Mouse (Mus musculus): ENCODE results near the gene Ccdc177. TPM values are rescaled to one million over a fixed set of nuclear protein-coding genes. Genes with fewer than 3 reads are reported as not detected.

Gene Ccdc177
- total RNA-seq, 2 experiments from 2014 or later = not detected

DNA sequence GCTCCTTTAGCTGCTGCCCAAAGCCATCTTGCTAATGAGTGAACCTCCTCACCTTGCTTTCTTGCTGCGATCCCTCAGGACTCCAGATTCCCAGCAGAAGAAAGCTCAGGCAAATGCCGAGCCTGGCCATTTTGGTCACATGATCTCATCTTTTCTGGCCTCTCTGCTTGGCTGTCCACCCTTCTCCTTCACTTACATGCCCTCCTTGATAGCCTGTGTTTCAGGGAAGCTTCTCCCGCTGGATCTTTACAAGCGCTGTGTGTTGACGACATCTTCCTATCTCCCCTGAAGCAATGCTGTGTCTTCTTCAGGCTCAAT is 23.2 kb downstream of the Ccdc177 start:
- DNase-seq (ENCODE audit: low spot score) = no peak

DNA sequence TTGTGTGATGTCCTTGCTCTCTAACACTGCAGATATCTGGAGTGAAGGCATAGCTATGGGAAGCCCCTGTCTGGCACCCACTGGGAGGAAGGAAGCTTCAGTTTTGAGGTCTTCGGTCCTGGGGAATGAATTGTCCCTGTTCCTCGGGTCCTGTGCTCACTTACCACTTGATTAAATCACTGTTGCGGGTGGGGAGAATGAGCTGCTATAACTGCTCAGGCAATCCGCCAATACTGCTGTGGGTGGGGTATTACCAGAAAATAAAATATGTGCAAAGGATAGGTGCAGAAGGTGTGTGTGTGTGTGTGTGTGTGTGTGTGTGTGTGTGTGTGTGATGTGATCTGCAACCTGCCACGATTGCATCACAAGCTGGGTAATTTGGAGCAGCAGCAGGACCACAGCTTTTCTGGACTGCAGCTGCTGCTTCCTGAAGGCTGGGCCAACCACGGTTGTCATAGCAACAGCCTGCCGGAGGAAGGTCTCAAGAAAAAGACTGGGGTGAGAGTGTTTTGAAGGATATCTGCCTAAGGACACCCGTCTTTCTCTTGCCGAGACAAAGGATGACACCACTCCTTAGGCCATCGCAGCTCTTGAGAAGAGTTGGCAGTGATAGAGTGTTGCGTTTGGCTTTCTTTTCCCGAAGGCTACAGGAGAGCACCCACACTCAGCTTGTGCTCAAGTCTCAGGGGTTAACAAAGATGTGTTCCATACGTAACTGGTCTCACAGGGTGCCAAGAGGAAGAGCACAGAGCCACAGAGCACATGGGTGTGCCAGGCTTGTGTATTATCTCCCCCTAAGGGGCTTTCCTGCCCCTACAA is 23.8 kb downstream of the Ccdc177 start:
- no peak for DNase-seq (ENCODE audit: low spot score)

DNA sequence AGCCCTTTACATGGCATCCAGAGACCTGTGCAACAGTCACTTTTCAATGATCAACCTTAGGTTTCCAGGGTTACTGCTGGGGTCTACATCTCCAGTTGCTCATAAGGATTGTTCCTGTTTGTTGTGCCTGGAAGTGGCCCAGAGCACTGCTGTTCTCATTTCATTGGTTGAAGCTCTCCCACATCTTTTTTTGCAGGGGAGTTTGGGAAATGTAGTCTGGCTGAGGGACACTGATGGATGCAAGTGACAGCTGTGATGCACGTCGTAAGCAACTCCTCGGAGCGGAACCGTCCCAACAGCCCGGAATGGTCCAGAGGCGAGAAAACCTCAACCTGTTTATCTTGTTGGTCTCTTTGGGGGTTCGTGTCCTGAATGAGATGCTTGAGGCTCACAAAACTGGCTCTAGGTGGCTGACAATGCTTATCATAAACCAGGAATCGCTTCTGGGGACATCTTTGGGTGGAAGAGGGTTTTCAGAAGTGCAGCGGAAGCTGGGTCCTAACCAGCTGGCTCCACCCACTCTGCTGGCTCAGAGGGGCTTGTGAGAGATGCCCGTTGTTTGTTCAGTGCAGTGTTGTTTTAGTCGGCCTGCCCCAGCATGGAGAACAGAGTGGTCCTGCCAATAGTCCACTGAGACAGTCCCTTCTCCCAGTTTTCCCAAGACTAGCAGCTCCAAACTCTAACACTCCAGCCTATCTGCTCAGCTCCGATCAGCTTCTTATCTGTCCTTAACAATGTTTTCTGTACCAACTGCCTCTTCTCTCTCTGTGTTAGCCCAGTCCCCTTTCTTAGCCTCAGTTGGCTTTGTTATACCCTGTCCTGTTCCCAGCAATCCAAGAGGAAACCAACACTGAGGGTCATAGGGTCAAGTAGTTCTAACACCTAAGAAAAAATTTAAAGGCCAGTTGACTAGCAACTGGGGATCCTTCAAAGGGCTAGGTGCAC is 25.7 kb downstream of the Ccdc177 start:
- DNase-seq (ENCODE audit: low spot score) = no peak

GRCm38 (mm10) chr12:80730567-80730966 is 29.9 kb downstream of the Ccdc177 start:
- DNase-seq (ENCODE audit: low spot score) = peak; percentile 20

DNA sequence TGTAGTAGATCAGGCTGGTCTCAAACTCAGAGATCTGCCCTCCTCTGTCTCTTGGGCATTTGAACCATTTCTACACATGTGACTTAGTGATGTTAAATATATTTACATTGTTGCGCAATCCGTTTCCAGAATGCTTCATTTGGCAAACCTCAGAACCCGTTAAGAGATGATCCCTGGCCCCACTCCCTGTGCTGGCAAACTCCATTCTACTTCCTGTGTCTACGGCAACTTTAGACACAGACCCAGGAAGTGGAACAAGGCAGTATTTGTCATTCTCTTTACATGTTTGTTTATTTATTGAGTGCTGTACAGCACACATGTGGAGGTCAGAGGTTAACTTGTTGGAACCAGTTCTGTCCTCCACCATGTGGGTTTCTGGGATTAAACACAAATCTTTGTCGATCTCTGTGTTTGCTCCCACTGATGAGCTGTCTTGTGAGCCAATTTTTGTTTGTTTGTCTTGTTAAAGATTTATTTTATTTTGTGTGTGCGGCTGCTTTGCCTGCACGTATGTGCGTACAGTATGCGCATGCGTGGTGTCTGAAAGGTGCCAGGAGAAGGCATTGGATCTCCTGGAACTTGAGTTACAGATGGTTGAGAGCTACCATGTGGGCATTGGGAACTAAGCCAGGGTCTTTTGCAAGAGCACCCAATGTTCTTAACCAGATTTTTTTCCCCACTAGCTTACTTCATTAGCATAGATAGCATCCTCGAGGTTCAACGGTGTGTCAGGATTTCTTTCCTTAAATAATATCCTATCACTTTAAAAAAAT is 30.5 kb downstream of the Ccdc177 start:
- no peak for DNase-seq (ENCODE audit: low spot score)

DNA sequence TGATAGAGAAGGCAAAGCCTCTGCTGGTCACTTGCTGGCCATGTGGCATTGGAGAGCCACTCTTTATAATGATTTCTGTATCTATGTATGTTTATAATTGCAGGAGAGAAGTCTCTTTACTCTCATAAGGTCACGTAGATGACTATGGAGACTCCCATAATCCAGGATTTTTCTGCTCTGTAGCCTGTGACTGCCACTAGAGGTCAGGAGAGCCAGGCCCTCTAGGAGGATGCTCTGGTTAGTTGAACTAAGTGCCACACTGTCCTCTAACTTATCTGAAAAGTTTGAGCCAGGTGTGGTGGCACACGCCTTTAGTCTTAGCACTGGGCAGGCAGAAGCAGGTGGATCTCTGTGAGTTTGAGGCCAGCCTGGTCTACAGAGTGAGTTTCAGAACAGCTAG is 31.7 kb downstream of the Ccdc177 start:
- DNase-seq (ENCODE audit: low spot score) = no peak

- no peak for DNase-seq (ENCODE audit: low spot score)
Observed at GRCm38 (mm10) chr12:80728207-80728606, 32.3 kb downstream of the Ccdc177 start.

DNA sequence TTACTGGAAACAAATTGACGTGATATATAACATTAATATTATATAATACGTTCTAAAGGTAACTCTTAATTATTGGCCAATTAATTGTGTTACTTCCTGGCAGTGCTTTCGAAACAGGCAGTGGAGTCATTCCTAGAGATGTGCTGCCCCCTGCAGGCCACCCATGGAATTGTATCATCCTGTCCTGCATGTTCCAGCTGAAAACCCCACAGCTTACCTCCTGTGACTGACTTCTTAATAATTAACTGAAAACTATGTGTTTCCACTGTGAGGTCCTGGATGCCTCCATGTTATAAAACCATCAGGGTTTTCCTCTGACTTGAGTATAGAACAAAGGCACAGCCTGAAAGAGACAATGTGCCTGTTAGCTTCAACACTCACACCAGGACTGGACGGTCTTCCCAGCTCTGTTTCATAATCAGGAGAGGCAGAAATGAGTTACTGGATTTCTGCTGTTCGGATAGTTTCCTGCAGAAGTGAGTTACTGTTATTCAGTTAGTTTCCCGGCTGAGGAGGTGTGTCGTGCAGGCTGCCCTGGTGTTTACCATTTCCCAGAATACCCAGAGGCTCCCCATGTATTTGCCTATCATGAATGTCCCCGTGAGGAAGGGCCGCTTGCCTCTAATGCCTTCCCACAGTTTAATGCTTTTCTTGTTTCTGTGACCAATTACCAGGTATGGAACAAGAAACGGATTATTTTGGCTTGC is 35.5 kb downstream of the Ccdc177 start:
- DNase-seq (ENCODE audit: low spot score) = peak; percentile 73

DNA sequence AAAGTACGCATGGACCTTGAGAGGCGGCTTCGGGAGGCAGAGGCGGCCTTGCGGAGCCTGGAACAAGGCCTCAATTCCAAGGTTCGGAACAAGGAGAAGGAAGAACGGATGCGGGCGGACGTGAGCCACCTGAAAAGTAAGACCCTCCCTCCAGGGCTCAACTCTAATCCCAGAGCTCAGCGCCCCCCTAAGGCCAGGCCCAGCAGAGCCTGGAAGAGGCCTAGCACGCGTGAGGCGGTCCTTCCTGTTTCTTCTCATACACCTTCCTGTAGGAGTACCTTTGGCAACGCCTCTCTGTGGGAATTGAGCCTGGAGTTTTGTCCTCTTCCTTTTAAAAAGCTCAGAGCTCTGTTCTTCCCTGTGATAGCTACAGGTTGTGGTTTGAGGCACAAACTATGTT is 39.0 kb downstream of the Ccdc177 start:
- DNase-seq (ENCODE audit: low spot score) = no peak

DNA sequence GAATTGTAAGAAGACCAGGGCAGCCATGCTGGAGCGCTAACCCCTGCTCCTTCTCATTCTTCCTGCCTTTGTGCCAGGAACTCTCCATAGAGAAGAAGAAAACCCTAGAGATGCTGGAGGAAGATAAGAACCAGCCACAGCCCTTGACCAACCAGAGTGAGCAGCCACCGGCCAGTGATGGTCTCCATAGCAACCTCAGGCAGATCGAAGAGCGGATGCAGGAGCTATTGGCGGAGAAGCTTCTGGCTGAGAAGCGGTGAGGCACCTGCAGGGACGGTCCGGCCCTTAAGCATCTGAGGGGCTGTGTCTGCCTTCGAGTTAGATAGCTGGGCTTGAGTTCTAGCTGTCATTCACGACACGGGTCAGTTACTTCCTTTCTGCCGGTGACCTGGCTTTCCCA is 40.0 kb downstream of the Ccdc177 start:
- DNase-seq (ENCODE audit: low spot score) = no peak

GRCm38 (mm10) chr12:80719141-80719540 is 41.3 kb downstream of the Ccdc177 start:
- DNase-seq (ENCODE audit: low spot score) = no peak

- DNase-seq (ENCODE audit: low spot score) = no peak
Observed at GRCm38 (mm10) chr12:80715915-80716314, 44.6 kb downstream of the Ccdc177 start.

DNA sequence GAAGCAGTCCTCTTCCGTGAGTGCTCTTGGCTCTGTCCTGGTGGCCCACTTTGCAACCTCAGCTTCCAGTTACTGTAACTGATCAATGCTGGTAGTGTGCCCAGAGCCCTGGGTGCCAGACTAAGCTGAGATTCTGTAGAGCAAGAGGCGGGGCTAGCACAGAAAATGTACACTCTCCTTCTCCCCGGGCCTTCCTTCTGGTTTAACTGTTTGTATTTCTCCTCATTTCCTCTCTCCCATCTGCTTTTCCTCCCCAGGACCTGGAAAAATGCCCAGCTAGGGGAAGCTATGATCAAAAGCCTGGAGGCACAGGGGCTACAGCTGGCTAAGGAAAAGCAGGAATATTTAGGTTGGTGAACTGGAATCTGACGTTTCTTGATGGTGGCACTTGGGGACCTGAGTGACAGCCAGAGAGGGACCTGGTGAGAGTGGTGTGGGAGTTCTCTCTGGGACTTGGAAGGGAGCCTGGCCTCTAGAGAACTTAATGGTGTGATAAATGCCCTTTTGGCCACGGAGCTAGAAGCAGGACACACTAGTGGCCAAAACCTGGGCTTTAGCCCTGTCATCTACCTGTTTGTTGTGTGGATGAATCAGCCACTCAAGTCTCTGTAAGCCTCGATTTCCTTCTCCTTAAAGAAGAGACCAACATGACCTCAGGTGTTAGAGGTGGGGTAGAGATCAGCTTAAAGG is 53.4 kb downstream of the Ccdc177 start:
- no peak for DNase-seq (ENCODE audit: low spot score)

DNA sequence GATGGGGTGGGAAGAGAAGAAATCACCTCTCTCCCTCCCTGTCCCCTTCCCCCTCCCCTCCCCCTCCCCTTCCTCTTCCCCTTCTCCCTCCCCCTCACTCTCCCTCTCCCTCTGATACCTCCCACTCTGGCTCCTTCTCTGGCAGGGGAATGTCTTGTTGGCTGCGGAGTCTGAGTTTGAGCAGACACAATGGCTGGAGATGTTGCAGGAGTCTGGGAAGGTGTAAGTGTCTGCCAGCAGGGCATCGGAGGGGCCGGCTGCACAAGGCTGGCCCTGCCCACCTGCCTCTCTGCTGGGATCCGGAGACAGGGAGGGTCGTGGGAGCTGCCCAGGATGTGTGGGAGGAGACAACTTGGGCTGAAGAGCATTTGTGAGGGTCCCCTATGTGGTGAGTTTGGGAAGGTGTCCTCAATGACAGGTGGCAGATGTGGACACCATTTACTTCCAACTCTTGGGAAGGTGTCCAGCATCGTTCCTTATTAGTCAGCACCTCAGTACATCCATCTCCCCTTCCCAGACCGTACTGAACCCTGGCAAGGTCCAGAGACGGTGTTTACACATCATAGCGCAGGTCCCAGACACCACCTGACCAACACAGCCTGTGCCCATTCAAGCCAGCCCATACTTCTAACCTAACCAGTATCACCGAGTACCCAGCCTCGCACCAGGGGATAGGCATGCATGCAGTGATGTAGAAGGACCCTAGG is 54.1 kb downstream of the Ccdc177 start:
- no peak for DNase-seq (ENCODE audit: low spot score)

Other genes with a start within 250 kb of the Ccdc177 start
- gene Galnt16, start 242.4 kb downstream of the Ccdc177 start, total RNA-seq (2021) = 1 to 10 TPM; 3.0 TPM
- gene Slc39a9, start 116.8 kb downstream of the Ccdc177 start, total RNA-seq (2021) = 1 to 10 TPM; 6.9 to 8.3 TPM
- gene Erh, start 116.3 kb downstream of the Ccdc177 start, total RNA-seq (2021) = 10 to 100 TPM; 14.7 to 18.2 TPM
- gene Plekhd1, start 68.1 kb downstream of the Ccdc177 start, total RNA-seq (2021) = under 1 TPM; 0.46 to 0.66 TPM
- gene Susd6, start 29.8 kb upstream of the Ccdc177 start, total RNA-seq (2021) = 10 to 100 TPM; 39.3 to 43.9 TPM
- gene Srsf5, start 184.8 kb upstream of the Ccdc177 start, total RNA-seq (2021) = 10 to 100 TPM; 83.3 to 89.2 TPM
- under 1 TPM in 1 of 2 experiments, not detected in 1; 0.21 TPM for gene Slc10a1, start 208.0 kb upstream of the Ccdc177 start, total RNA-seq (2021)